Mouse (Mus musculus) spleen, adult 2 months (tissue): Measurements from ENCODE around the gene Ccdc34.

Experiments
- CTCF ChIP-seq: fragments of 200-500 bp; IDR thresholded peaks from 2 replicates; pipeline ENCODE4 v1.5.1; 2011; ENCODE audit warnings: mild to moderate bottlenecking, inconsistent platforms; ENCODE audit not compliant: insufficient read depth, insufficient read length, insufficient replicate concordance; ENCODE audit errors: extremely low read depth
- POLR2A ChIP-seq: fragments of 200-500 bp; IDR thresholded peaks from 2 replicates; pipeline ENCODE4 v1.6.1; 2011; ENCODE audit warnings: low read depth, low read length, inconsistent platforms

DNA sequence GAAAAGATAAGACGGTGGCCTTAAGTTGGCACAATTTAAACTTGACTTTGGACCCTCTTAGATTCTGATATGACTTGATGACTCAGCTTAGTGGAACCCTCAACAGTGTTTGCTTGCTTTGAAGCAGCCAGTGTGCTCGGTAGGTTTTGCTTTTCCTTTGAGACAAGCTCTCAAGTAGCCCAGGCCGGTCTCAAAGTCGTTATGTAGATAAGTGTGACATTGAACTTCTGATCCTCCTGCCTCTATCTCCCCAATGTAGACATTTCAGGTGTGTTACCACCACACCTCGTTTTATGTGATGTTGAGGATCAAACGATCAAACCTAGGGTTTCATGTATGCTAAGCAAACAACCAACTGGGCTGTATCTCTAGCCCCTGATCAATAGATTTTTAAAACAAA is 55.4 kb downstream of the Ccdc34 start:
- no peak for TF ChIP-seq POLR2A
- TF ChIP-seq CTCF = no peak
